Mouse (Mus musculus) heart, postnatal 0 days (tissue): ENCODE measurements around the gene Gm21969.

ENCODE experiments used
- CTCF ChIP-seq: IDR thresholded peaks from 2 replicates; pipeline ENCODE4 v1.5.1; 2016; ENCODE audit warnings: antibody characterized with exemption, control low read depth, low read depth
- EP300 ChIP-seq: IDR thresholded peaks from 2 replicates; pipeline ENCODE4 v1.6.1; 2016; ENCODE audit warnings: antibody characterized with exemption, low read depth

- TF ChIP-seq CTCF (no peak), EP300 (no peak)
Observed at GRCm38 (mm10) chr4:139576251-139576880, 26.6 kb upstream of the Gm21969 start.
